Mouse (Mus musculus) right cerebral cortex, adult 2 months (tissue): ENCODE results near the gene Rcor2.

ENCODE experiments used
- DNase-seq, 2 experiments: peaks; one replicate each; pipeline ENCODE4 v3.0.0; 2021 to 2022; ENCODE audit warnings: low spot score in 2 of 2

Gene Rcor2

DNA sequence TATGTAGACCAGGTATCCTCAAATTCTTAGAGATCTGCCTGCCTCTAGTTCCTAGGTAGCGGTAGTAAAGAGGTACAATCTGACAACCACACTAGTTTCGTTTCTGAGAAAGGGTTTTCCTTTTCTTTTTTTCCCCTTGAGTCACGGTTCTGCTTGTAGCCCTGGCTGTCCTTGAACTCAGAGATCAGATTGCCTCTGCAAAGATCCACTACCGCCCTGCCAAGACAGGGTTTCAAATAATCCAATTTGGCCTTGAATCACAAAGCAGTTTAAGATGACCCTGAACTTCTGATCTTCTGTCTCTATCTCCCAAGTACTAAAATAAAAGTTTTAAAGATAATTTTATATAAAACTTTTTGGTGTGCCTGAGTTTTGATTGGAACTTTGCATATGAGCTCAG, 50.6 kb downstream of the Rcor2 start:
- DNase-seq: no peak

DNA sequence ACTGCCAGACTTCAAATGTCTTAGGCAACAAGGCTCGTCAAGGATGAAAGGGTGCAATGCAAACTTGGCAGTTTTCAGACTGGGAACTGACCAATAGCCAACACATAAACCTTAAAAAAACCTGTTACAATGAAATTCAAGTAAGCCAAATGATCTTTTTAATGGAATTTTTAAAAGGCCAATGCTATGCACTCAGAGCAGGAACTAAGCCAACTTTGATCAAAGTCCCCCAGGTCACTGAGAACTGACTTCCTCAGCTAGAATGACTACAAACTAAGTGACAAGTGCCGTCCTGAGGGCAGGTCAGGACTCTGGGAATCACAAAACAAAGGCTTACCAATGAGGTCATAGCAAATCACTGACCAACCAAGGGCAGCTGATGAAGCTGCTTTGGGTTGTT, 53.1 kb downstream of the Rcor2 start:
- no peak for DNase-seq

GRCm38 (mm10) chr19:7321391-7321790, 54.3 kb downstream of the Rcor2 start:
- DNase-seq: no peak
